Mouse (Mus musculus): ENCODE data around the gene Tpt1.
"Not testable (repeated sequence)": the region's sequence is repeated elsewhere in the genome, so short reads cannot be mapped to it uniquely, and the experiment has no call there.

The Tpt1 gene

GRCm38 (mm10) chr14:75844867-75845697 lies at the start of gene Tpt1:
Gene Tpt1, plus strand, starts transcription at chr14:75845093.
- DNase-seq (ENCODE audit: low spot score in 2 of 2): peak; percentile 97

- no peak for DNase-seq (ENCODE audit: low spot score in 2 of 2)
Observed at GRCm38 (mm10) chr14:75795918-75796317, 49.0 kb upstream of the Tpt1 start.

GRCm38 (mm10) chr14:75797769-75798386 lies 47.0 kb upstream of the Tpt1 start:
- DNase-seq (ENCODE audit: low spot score in 2 of 2): no peak

- DNase-seq (ENCODE audit: low spot score in 2 of 2): no peak
Observed at GRCm38 (mm10) chr14:75807800-75808199, 37.1 kb upstream of the Tpt1 start.

GRCm38 (mm10) chr14:75809931-75810330 lies 35.0 kb upstream of the Tpt1 start:
- no peak for DNase-seq (ENCODE audit: low spot score in 2 of 2)

GRCm38 (mm10) chr14:75818528-75818927 lies 26.4 kb upstream of the Tpt1 start:
- DNase-seq (ENCODE audit: low spot score in 2 of 2): no peak

GRCm38 (mm10) chr14:75819341-75819740 lies 25.6 kb upstream of the Tpt1 start:
- DNase-seq (ENCODE audit: low spot score in 2 of 2): no peak

- no peak for DNase-seq (ENCODE audit: low spot score in 2 of 2)
Observed at GRCm38 (mm10) chr14:75820007-75820406, 24.9 kb upstream of the Tpt1 start.

- DNase-seq (ENCODE audit: low spot score in 2 of 2): no peak
Observed at GRCm38 (mm10) chr14:75826851-75827410, 18.0 kb upstream of the Tpt1 start.

- no peak for DNase-seq (ENCODE audit: low spot score in 2 of 2)
Observed at GRCm38 (mm10) chr14:75828221-75828620, 16.7 kb upstream of the Tpt1 start.

GRCm38 (mm10) chr14:75828866-75829806 lies 15.8 kb upstream of the Tpt1 start:
- DNase-seq (ENCODE audit: low spot score in 2 of 2): peak; percentile 63 to 74

- DNase-seq (ENCODE audit: low spot score in 2 of 2): not testable (repeated sequence)
Observed at GRCm38 (mm10) chr14:75829817-75830216, 15.1 kb upstream of the Tpt1 start.

- DNase-seq (ENCODE audit: low spot score in 2 of 2): peak in 1 of 2 experiments; percentile 22
Observed at GRCm38 (mm10) chr14:75832031-75832430, 12.9 kb upstream of the Tpt1 start.

GRCm38 (mm10) chr14:75832982-75833381 lies 11.9 kb upstream of the Tpt1 start:
- no peak for DNase-seq (ENCODE audit: low spot score in 2 of 2)

- DNase-seq (ENCODE audit: low spot score in 2 of 2): no peak
Observed at GRCm38 (mm10) chr14:75833546-75834250, 11.2 kb upstream of the Tpt1 start.

GRCm38 (mm10) chr14:75834251-75834738 lies 10.6 kb upstream of the Tpt1 start:
- DNase-seq (ENCODE audit: low spot score in 2 of 2): peak; percentile 63

- peak; percentile 72 to 73 for DNase-seq (ENCODE audit: low spot score in 2 of 2)
Observed at GRCm38 (mm10) chr14:75834739-75835381, 10.0 kb upstream of the Tpt1 start.

GRCm38 (mm10) chr14:75836579-75836978 lies 8.3 kb upstream of the Tpt1 start:
- DNase-seq (ENCODE audit: low spot score in 2 of 2): no peak

GRCm38 (mm10) chr14:75837048-75837916 lies 7.6 kb upstream of the Tpt1 start:
- DNase-seq (ENCODE audit: low spot score in 2 of 2): peak; percentile 44 to 68
